Mouse (Mus musculus) megakaryocyte, embryonic 14.5 days (primary cell): ENCODE results near the gene Gm20388.

Experiments used
- FLI1 ChIP-seq: IDR thresholded peaks from 2 replicates; pipeline ENCODE4 v1.6.1; 2012; ENCODE audit warnings: low read length, inconsistent platforms, mixed read lengths
- GATA1 ChIP-seq: IDR thresholded peaks from 3 replicates; pipeline ENCODE4 v1.6.1; 2012; ENCODE audit warnings: mixed read lengths, low read length, inconsistent platforms, borderline replicate concordance

GRCm38 (mm10) chr8:122658149-122658806, 2747.6 kb downstream of the Gm20388 start:
- TF ChIP-seq GATA1 (no peak), FLI1 (no peak)
